Mouse (Mus musculus) stomach, embryonic 15.5 days (tissue): Measurements from ENCODE around the gene Gnb2. TPM values are rescaled to one million over a fixed set of nuclear protein-coding genes. Genes with fewer than 3 reads are reported as not detected.
A peak's percentile ranks its signal among the peaks of the same experiment; 100 is the strongest.

Experiments
- ATAC-seq: fragments of 200-750 bp; cut with Nextera tagmentation; 2 replicates; pipeline ENCODE4 v1.8.0; 2017; ENCODE audit warnings: low read depth, moderate number of reproducible peaks, moderate TSS enrichment; ENCODE audit not compliant: insufficient read depth, low FRiP score
- H3K27ac ChIP-seq: fragments of 300-500 bp; sonication (generic); 2 replicates; pipeline ENCODE4 v1.5.1; 2015; ENCODE audit warnings: mild to moderate bottlenecking, inconsistent platforms
- H3K27me3 ChIP-seq: fragments of 300-500 bp; sonication (generic); replicated peaks from 2 replicates; pipeline ENCODE4 v1.6.1; 2015; ENCODE audit warnings: inconsistent platforms
- H3K36me3 ChIP-seq: fragments of 300-500 bp; sonication (generic); 2 replicates; pipeline ENCODE4 v1.6.1; 2015; ENCODE audit warnings: inconsistent platforms
- H3K4me1 ChIP-seq: fragments of 300-500 bp; sonication (generic); 2 replicates; pipeline ENCODE4 v1.6.1; 2015; ENCODE audit warnings: inconsistent platforms
- H3K4me2 ChIP-seq: fragments of 300-500 bp; sonication (generic); 2 replicates; pipeline ENCODE4 v1.6.1; 2015; ENCODE audit warnings: mild to moderate bottlenecking, inconsistent platforms
- H3K4me3 ChIP-seq: fragments of 300-500 bp; sonication (generic); replicated peaks from 2 replicates; pipeline ENCODE4 v1.5.1; 2015; ENCODE audit warnings: inconsistent platforms
- H3K9ac ChIP-seq: fragments of 300-500 bp; sonication (generic); 2 replicates; pipeline ENCODE4 v1.6.1; 2015; ENCODE audit warnings: inconsistent platforms
- H3K9me3 ChIP-seq: fragments of 300-500 bp; sonication (generic); 2 replicates; pipeline ENCODE4 v1.6.1; 2016; ENCODE audit warnings: inconsistent platforms
- WGBS: fragments of 180-500 bp; shearing (Covaris S2); methylation state at CpG from one replicate; pipeline ENCODE4 v1.1.7; 2015; 5-methylcytosine and 5-hydroxymethylcytosine counted together
- polyA plus RNA-seq: library from polyadenylated mRNA; unstranded; fragments of >200 nt; fragmentation: Nextera tagmentation; extraction: Ambion mirVana; gene quantifications from 2 replicates; pipeline ENCODE4 v1.2.1, GENCODE M21; 2015

Gnb2 gene
- polyA plus RNA-seq, 1 experiment from 2014 or later = 359 TPM

DNA sequence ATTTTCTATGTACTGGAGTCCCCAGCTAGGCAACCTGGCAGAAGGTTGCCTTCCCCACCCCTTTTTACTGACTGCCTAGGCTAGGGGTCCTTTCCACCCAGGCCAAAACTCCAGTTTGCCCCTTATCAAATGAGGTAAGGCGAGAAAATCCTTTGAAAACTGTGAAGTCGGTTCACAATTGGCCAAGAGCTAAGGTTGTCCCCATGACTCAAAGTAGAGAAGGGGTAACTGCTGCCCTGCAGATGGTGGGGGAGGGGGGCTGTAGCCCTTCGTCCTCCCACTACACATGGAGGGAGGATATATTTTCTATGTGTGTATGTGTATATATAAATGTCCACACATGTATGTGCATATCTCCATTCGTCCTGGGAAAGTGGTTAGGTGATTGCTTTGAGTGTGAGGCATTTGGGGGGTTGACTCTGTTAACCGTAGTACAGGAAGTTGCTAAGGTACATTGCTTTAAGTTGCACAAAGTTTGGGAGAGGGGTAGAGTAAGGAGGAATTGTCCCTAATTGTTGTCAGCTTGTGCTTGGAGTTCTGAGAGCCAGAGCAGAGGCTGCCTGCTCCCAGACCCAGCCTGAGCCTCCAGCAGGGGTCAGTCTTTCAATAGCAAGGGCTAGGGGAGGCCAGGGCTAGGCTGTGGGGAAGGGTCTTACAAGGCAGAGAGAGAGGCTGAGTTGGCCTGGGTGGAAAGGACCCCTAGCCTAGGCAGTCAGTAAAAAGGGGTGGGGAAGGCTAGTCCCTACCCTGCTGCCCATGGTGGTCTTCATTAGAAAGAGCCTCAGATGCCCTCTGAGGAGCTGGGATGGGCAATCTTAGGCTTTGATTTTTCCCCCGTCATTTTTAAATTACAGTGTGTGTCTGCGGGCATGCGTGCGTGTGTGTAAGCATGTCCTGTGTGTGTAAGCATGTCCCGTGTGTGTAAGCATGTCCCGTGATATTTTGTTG lies 20.2 kb downstream of the Gnb2 start:
- H3K27ac ChIP-seq = no peak overlapping the region
- H3K4me2 ChIP-seq = no peak overlapping the region
- no peak overlapping the region for H3K4me3 ChIP-seq
- 75% methylated on average over 11 of the region's 11 CpGs for WGBS
- H3K9ac ChIP-seq = no peak overlapping the region
- no peaks in the 10 kb centered on the region for H3K36me3 ChIP-seq
- peaks cover 24% of the 10 kb centered on the region for H3K4me1 ChIP-seq
- no peaks in the 10 kb centered on the region for H3K9me3 ChIP-seq
- no peak for ATAC-seq
- H3K27me3 ChIP-seq = no peaks in the 10 kb centered on the region

DNA sequence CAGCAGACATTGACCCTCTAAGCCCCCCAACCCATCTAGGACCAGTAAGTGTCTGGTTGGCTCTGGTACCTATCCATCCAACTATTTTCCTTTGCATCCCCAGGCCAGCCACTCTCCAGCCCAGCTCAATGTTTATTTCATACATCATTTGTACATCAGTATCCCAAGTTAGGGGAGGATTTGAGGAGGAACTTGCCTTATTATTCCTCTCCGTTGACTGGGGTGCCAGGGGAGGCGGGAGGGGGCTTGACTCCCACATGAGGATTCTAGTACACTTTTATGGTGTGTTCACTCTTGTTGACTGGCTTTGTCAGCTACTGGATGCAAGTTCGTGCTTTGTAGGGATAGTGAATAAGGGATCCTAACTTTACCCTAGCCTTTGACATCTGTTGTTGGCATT lies 21.6 kb downstream of the Gnb2 start:
- peaks cover 24% of the 10 kb centered on the region for H3K4me1 ChIP-seq
- H3K9me3 ChIP-seq = no peaks in the 10 kb centered on the region
- peak overlapping the region; percentile 90 for H3K4me3 ChIP-seq
- H3K27ac ChIP-seq = no peak overlapping the region
- H3K4me2 ChIP-seq = peak overlapping the region; percentile 81
- H3K27me3 ChIP-seq = no peaks in the 10 kb centered on the region
- no peak for ATAC-seq
- no peak overlapping the region for H3K9ac ChIP-seq
- H3K36me3 ChIP-seq = no peaks in the 10 kb centered on the region
- WGBS = 57% methylated on average over 3 of the region's 3 CpGs

DNA sequence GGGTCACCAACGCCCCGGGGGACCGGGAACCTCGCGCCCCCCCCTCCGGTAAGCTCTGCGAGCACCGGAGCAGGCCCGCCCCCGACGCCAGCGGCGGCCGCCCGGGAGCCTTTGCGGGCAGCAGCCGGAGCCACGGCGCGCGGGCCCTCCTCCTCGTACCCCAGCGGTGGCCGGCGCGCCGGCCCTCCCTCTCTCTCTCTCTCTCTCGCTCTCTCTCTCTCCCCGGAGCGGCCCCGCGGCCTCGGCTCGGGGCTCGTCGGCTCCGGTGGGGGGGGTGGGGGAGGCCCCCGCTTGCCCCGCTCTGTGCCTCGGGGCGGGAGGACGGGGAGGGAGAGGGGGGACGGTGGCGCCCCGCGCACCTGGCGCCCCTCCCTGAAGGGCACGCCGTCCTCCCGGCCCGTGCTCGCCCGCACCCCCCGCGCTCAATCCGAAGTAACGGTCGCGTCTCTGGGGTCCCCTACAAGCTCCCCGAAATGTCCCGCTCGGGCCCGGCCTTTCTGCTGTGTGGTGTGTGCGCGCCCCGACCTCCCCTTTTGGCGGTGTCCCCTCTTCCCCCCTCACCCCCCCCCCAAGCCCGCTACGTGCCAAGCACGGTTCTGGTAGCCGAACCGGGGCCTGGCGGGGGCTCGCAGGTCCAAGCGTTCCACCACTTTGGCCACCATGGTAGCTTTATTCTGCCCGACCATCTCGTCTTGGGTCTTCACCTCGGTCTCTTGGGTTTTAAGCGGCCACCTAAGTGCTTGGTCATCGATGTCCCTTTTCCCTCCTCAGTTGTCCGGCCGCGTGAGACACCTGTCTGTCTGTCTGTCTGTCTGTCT lies 22.5 kb downstream of the Gnb2 start:
- Histone ChIP-seq H3K4me1 (peaks cover 24% of the 10 kb centered on the region), H3K4me2 (peak overlapping the region; percentile 81), H3K9ac (peak overlapping the region; percentile 95), H3K9me3 (no peaks in the 10 kb centered on the region), H3K27me3 (no peaks in the 10 kb centered on the region), H3K36me3 (no peaks in the 10 kb centered on the region), H3K4me3 (peak overlapping the region; percentile 90), H3K27ac (peak overlapping the region; percentile 80)
- ATAC-seq = peak; percentile 40
- 2% methylated on average over 44 of the region's 83 CpGs for WGBS

DNA sequence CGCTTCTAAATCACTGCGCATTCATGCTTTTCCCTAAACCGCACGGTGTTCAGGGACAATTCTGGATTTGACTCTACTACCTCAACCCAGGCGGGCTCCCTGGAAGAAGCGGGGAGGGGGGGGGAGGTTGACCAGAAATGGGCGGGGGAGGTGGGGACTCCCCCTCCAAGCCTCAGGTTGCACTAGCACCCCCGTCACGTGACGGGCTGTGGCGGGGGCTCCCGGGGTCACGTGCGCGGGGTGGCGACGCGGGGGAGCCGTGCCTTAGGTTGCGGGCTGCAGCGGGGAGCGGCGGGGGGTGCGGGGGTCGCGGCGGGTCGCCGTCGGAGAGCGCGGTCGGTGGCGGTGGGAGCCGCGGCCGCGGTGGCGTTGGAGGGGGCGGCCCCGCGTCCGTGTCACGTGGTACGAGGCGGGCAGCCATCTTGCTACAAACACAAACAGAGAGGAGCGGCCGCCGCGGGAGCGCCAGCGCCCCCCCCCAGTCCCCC lies 23.3 kb downstream of the Gnb2 start:
- peak overlapping the region; percentile 80 for H3K27ac ChIP-seq
- no peaks in the 10 kb centered on the region for H3K36me3 ChIP-seq
- peaks cover 22% of the 10 kb centered on the region for H3K4me1 ChIP-seq
- peak overlapping the region; percentile 81 for H3K4me2 ChIP-seq
- no peaks in the 10 kb centered on the region for H3K27me3 ChIP-seq
- peak overlapping the region; percentile 90 for H3K4me3 ChIP-seq
- peak; percentile 61 for ATAC-seq
- WGBS = 1% methylated on average over 34 of the region's 52 CpGs
- no peaks in the 10 kb centered on the region for H3K9me3 ChIP-seq
- peak overlapping the region; percentile 95 for H3K9ac ChIP-seq

DNA sequence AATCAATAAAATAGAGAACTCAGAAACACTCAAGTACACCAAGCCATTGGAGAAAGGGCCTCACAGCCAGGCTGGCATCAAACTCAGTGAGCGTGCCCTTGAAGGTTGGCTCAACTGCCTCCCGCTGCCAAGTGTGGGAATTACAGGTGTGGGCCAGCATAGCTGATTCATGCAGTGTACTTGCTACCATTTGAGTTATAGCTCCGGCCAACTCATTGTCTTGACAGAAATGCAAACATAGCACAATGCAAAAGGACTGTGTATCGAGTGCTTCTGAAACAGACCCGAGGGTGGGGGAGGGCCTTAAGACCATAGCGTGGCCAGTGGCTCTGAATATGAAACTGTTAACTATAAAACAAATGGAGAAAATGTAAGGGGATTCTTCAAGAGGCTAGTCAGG lies 29.3 kb downstream of the Gnb2 start:
- Histone ChIP-seq H3K9me3 (no peaks in the 10 kb centered on the region), H3K4me2 (no peak overlapping the region), H3K4me3 (no peak overlapping the region), H3K9ac (no peak overlapping the region), H3K27ac (no peak overlapping the region), H3K36me3 (peaks cover 6% of the 10 kb centered on the region; the same call in 1 of the 2 replicates), H3K4me1 (peaks cover 15% of the 10 kb centered on the region), H3K27me3 (no peaks in the 10 kb centered on the region)
- WGBS = 71% methylated on average over 6 of the region's 6 CpGs
- ATAC-seq = no peak

DNA sequence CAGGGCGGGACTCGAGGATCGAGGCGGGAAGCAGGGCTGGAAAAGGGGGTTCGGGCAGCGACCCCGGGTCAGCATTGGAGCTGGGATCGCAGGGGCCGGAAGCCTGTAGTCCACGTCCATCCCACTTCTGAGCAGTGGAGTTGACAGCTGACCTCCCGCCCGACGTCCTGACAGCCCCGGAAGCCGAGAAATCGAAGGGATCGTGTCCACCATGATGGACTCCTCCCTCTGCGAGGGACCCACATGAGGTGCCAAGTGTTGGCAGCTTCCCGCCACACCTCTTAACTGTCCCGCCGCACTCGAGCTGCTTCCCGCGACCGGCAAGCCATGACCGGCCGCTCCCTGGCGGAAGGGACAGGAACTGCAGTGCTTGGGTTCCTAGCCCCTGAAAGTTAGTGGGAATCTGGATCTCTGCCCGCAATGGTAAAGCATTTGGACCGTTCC lies 30.6 kb downstream of the Gnb2 start:
- Histone ChIP-seq H3K27ac (peak overlapping the region; percentile 90), H3K4me3 (peak overlapping the region; percentile 67), H3K36me3 (peaks cover 6% of the 10 kb centered on the region; the same call in 1 of the 2 replicates), H3K4me1 (peaks cover 15% of the 10 kb centered on the region), H3K27me3 (no peaks in the 10 kb centered on the region), H3K9ac (peak overlapping the region; percentile 58), H3K4me2 (peak overlapping the region; percentile 77), H3K9me3 (no peaks in the 10 kb centered on the region)
- ATAC-seq = peak; percentile 82
- WGBS = 0% methylated on average over 30 of the region's 30 CpGs

DNA sequence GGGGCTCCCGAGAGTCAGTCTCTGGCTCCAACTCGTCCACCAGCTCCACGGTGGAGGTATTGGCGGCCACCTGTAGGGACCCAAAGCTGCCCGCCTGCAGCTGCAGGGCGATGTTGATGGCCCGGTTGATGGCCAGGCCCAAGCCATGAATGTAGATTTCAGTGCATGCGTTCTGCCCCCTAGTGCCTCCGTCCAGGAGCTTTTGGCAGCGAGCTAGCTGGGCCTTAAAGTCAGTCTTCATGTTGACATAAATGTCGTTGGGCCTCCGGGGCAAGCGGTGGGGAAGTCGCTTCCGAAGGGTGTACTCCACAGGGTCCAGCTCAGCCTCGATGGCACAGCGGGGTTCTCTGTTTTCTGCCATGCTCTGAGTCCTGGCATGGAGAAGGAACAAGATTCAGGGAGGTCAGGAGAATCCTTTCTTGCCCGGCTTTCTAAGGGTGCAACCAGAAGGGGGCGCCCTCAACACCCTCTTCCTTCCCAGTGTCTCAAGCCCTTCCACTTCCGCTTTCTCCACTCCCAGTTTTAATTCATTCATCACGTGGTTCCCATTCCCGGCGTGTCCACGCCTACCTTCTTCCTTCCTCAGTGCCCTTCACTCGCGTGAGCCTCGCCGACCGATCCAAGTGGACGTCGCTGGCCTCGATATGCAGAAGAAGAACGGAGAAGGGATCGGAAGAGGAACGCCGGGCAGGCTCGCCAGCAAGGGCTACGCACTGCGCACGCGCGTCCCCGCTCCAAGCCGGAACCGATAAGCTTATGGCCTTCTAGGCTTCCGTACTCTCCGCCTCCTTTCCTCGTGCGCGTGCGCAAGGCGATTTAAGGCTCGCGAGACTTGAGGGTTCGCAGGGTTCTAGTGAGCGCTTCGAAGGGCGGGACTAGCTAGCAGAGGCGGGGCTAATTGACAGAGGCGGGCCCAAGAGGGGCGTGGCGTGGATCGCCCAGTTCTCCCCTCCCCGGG lies 31.3 kb downstream of the Gnb2 start, which contains the start of gene Pop7:
Gene Pop7 (minus strand): TSS at position 810 of the 958 bp plus-strand sequence.
- peaks cover 6% of the 10 kb centered on the region; the same call in 1 of the 2 replicates for H3K36me3 ChIP-seq
- peak within 1 kb of the TSS; percentile 67 for H3K4me3 ChIP-seq
- peak within 1 kb of the TSS; percentile 58 for H3K9ac ChIP-seq
- peaks cover 15% of the 10 kb centered on the region for H3K4me1 ChIP-seq
- H3K27ac ChIP-seq = peak within 1 kb of the TSS; percentile 98
- ATAC-seq = peak; percentile 96
- 2% methylated on average over 64 of the region's 64 CpGs for WGBS
- peak within 1 kb of the TSS; percentile 77 for H3K4me2 ChIP-seq
- no peaks in the 10 kb centered on the region for H3K9me3 ChIP-seq
- no peaks in the 10 kb centered on the region for H3K27me3 ChIP-seq

DNA sequence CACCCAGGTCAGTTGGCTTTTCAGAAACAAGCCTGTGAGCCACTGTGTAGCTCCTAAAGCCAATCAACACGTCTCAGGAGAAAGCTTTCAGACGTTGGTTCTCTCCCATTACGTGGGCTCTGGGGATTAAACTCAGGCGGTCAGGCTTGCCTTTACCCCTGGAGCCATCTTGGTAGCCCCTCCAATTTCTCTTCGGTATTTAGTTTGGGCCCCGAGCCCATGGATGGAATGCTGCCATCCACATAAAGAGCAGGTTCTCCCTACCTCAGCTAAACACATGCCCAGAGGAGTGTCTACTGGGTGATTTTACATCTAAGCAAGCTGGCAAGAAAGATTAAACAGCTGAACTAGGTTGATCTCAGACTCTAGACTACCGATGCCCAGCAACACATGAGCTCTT lies 33.1 kb downstream of the Gnb2 start:
- Histone ChIP-seq H3K9me3 (no peaks in the 10 kb centered on the region), H3K27me3 (no peaks in the 10 kb centered on the region), H3K9ac (no peak overlapping the region), H3K4me2 (no peak overlapping the region), H3K4me1 (peaks cover 15% of the 10 kb centered on the region), H3K36me3 (peaks cover 6% of the 10 kb centered on the region; the same call in 1 of the 2 replicates), H3K27ac (no peak overlapping the region), H3K4me3 (no peak overlapping the region)
- WGBS = 90% methylated on average over 7 of the region's 7 CpGs
- ATAC-seq = no peak

DNA sequence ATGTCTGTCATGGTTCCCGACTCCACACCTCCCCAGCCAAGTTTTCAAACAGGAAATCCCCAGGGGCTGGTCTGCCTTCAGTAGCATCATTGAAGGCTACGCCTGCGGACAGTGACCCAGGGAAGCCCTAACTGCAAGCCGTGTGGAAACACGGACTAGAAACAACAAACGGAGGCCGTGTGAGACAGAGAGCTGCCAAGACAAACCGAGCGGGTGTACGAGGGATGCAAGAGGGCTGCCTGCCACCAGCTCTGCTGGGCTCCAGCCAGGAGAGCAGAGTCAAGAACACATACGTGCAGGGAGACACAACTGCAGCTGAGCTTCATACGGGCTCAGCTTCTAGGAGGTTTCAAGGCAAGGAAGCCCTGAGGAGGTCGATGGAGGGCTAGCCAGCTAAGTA lies 39.5 kb downstream of the Gnb2 start:
- 63% methylated on average over 13 of the region's 13 CpGs for WGBS
- no peak overlapping the region for H3K27ac ChIP-seq
- ATAC-seq = no peak
- no peaks in the 10 kb centered on the region for H3K9me3 ChIP-seq
- no peak overlapping the region for H3K9ac ChIP-seq
- H3K4me3 ChIP-seq = no peak overlapping the region
- H3K27me3 ChIP-seq = no peaks in the 10 kb centered on the region
- H3K4me2 ChIP-seq = no peak overlapping the region
- no peaks in the 10 kb centered on the region for H3K4me1 ChIP-seq
- no peaks in the 10 kb centered on the region for H3K36me3 ChIP-seq

DNA sequence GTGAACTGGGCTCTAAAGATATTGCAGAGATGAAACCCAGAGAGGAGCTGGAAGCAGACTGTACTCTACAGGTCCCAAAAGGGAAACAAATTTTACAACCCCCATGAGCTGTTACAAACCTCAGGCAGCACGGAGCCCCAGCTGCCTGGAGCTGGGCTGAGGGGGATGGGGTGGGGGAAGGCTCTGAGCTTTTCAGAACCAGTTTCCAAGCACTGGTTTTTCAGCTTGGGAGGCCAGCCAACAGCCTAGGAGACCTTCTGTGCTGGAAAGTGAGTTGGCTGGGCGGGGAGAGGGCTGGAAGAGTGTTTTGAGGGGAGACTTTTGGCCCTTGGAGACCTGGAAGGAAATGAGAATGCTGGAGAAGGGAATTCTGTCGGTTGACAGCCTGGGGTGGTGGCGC lies 41.8 kb downstream of the Gnb2 start:
- no peak for ATAC-seq
- WGBS = 50% methylated on average over 4 of the region's 4 CpGs
- Histone ChIP-seq H3K4me1 (no peaks in the 10 kb centered on the region), H3K9ac (no peak overlapping the region), H3K4me3 (no peak overlapping the region), H3K27ac (no peak overlapping the region), H3K27me3 (peaks cover under 1% of the 10 kb centered on the region), H3K9me3 (no peaks in the 10 kb centered on the region), H3K4me2 (no peak overlapping the region), H3K36me3 (no peaks in the 10 kb centered on the region)

DNA sequence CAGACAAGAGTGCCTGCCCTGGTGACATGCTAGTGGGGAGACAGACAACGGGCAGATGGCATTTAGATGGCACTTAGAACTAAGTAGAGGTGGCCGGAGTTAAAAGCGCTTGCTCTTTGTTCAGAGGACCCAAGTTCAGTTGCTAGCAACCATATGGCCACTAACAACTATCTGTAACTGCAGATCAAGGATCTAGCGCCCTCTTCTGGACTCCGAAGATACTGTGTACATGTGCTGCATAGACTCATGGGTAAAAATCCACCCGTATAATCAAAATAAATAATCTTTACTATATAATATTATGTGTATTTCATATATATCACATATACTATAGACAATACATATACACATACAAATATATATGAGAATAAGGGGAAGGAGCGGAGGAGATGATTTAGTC lies 45.7 kb downstream of the Gnb2 start:
- no peak overlapping the region for H3K4me2 ChIP-seq
- no peak overlapping the region for H3K9ac ChIP-seq
- H3K9me3 ChIP-seq = no peaks in the 10 kb centered on the region
- no peak overlapping the region for H3K27ac ChIP-seq
- no peak overlapping the region for H3K4me3 ChIP-seq
- 85% methylated on average over 7 of the region's 7 CpGs for WGBS
- ATAC-seq = no peak
- peaks cover 14% of the 10 kb centered on the region for H3K27me3 ChIP-seq
- peaks cover 11% of the 10 kb centered on the region; the same call in 1 of the 2 replicates for H3K4me1 ChIP-seq
- H3K36me3 ChIP-seq = no peaks in the 10 kb centered on the region
